Mouse (Mus musculus) right cerebral cortex, postnatal 25 days (tissue): ENCODE measurements at regions not wholly inside any gene's neighbourhood (a gene's known extent, or its start where the extent isn't known, plus 50 kb on each side); places are given as distances from the start of the nearest gene placed in this dataset.

Experiments used
- DNase-seq: peaks from one replicate; pipeline ENCODE4 v3.0.0; 2022

GRCm38 (mm10) chr14:64595891-64596290 is 491.8 kb downstream of the Prss52 start:
- DNase-seq = no peak

GRCm38 (mm10) chr14:64597218-64597617 is 493.1 kb downstream of the Prss52 start:
- no peak for DNase-seq
